Mouse (Mus musculus) testis, adult 2 months (tissue): Measurements from ENCODE around the gene Gpr27. TPM values are rescaled to one million over a fixed set of nuclear protein-coding genes. Genes with fewer than 3 reads are reported as not detected.

Source experiments
- H3K27ac ChIP-seq: fragments of 200-500 bp; 2 replicates; pipeline ENCODE4 v1.5.1; 2012; ENCODE audit warnings: low read depth, low read length; ENCODE audit not compliant: control insufficient read depth, insufficient read depth
- H3K27me3 ChIP-seq: fragments of 200-500 bp; 2 replicates; pipeline ENCODE4 v1.6.1; 2012; ENCODE audit warnings: mild to moderate bottlenecking, low read length, moderate library complexity; ENCODE audit not compliant: control insufficient read depth, insufficient read depth
- H3K36me3 ChIP-seq: fragments of 200-500 bp; 2 replicates; pipeline ENCODE4 v1.6.1; 2012; ENCODE audit warnings: mild to moderate bottlenecking, low read length; ENCODE audit not compliant: control insufficient read depth, insufficient read depth
- H3K4me1 ChIP-seq: fragments of 200-500 bp; 2 replicates; pipeline ENCODE4 v1.6.1; 2012; ENCODE audit warnings: low read length; ENCODE audit not compliant: control insufficient read depth, insufficient read depth
- H3K4me3 ChIP-seq: fragments of 200-500 bp; 2 replicates; pipeline ENCODE4 v1.5.1; 2012; ENCODE audit warnings: low read depth, mild to moderate bottlenecking, low read length, moderate library complexity, mixed read lengths; ENCODE audit not compliant: control insufficient read depth
- CTCF ChIP-seq: fragments of 200-500 bp; IDR thresholded peaks from 2 replicates; pipeline ENCODE4 v1.5.1; 2012; ENCODE audit warnings: low read depth, mild to moderate bottlenecking, inconsistent platforms, low read length, moderate library complexity; ENCODE audit not compliant: control insufficient read depth, insufficient read depth, insufficient replicate concordance
- POLR2A ChIP-seq: fragments of 200-500 bp; IDR thresholded peaks from 2 replicates; pipeline ENCODE4 v1.6.1; 2012; ENCODE audit warnings: low read depth, mild to moderate bottlenecking, inconsistent platforms, low read length, moderate library complexity; ENCODE audit not compliant: control insufficient read depth
- polyA plus RNA-seq: library from polyadenylated mRNA; depleted of rRNA; stranded (reverse); fragments of >200 nt; gene quantifications from 2 replicates; pipeline ENCODE4 v1.2.3, GENCODE M21; 2012; rRNA removed

Gpr27 gene
- polyA plus RNA-seq, result 0.14 and 0.19 TPM in 2 replicates

DNA sequence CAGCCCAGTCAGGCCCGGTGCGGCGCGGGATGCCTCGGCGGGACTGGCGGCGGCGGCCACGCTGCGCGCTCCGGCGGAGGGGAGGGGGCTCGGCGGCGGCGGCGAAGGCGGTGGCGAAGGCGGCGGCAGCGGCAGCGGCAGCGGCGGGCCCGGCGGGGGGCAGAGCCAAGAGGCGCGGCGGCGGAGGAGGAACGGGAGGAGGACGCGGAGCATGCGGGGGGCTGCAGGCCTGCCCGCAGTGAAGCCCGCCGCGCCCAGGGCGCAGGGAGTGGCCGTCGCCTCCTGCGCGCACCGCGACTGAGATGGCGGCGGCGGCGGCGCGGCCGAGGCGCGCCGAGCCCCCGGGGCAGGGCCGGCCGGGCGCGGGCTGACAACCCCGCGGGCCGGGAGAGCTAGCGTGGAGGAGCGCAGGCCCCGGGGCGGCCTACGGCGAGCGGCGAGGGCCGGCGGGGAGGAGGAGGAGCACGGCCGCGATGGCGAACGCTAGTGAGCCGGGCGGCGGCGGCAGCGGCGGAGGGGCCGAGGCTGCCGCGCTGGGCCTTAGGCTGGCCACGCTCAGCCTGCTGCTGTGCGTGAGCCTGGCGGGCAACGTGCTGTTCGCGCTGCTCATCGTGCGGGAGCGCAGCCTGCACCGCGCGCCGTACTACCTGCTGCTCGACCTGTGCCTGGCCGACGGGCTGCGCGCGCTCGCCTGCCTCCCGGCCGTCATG is at the start of gene Gpr27:
Gene Gpr27 (plus strand): TSS at position 474 of the 710 bp plus-strand sequence.
- Histone ChIP-seq H3K27me3 (no peaks in the 10 kb centered on the region), H3K27ac (no peak within 1 kb of the TSS), H3K4me1 (peaks cover 4% of the 10 kb centered on the region), H3K36me3 (no peaks in the 10 kb centered on the region), H3K4me3 (peak within 1 kb of the TSS; percentile 79)
- TF ChIP-seq CTCF, result no peak
- TF ChIP-seq POLR2A, result no peak

DNA sequence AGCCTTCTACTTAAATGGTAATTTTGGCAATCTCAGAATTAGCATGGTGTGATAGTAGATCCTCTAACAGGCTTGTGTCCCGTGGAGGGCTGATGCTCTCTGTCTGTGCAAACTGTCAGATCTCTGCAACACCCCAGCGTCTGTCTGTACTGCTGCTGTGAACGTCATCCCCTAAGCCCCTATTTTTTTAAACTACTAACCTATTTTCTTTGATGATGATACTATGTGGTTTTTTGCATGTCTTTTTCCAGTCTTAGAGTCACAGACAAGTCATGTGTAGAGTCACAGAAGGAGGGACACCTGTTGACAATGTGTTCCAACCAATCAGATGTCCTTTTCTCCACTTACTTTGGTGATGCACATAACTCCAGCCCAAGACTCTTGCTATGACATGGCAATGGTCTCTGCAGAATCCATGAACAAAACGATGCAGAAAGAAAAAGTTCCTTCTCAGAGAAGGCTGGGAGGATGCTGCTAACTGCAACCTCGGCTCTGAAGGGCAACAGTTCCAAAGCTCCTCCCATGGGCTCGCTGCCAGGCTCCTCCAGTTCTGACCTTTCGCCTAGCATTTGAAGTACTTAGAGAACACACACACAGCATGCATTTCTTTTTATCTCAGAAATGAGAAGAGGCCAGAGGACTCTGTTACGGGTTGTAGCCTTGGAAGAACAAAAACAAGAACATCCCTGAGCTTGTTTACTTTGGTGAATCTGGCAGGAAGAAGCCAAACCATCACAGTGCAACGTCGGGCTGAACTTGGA is 48.9 kb upstream of the Gpr27 start:
- TF ChIP-seq CTCF (no peak), POLR2A (no peak)
- Histone ChIP-seq H3K4me1 (no peaks in the 10 kb centered on the region; the same call in 1 of the 2 replicates), H3K4me3 (no peak overlapping the region), H3K36me3 (no peaks in the 10 kb centered on the region), H3K27ac (peak overlapping the region; percentile 45; the same call in 1 of the 2 replicates), H3K27me3 (no peaks in the 10 kb centered on the region)

DNA sequence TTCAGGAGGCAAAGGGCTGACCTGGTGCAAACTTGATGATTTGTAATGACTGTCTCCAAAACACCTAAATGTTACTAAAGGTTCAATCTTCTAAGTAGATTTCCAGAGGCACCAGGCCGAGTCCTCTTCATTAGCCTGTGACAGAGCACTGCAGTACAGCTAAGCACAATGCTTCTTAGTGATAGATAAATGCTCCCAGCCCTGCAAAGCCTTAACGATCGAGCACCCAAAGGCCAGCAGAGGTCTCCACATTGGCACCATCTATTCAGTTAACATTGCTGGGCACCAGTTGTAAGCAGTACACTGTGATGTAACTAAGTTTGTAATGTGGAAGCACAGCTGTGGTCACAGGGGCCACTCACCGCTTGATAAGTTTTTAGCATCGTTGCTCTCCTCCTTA is 48.1 kb upstream of the Gpr27 start:
- TF ChIP-seq CTCF (no peak), POLR2A (no peak)
- Histone ChIP-seq H3K4me3 (no peak overlapping the region), H3K27me3 (no peaks in the 10 kb centered on the region), H3K36me3 (no peaks in the 10 kb centered on the region), H3K4me1 (no peaks in the 10 kb centered on the region; the same call in 1 of the 2 replicates), H3K27ac (peak overlapping the region; percentile 51)

DNA sequence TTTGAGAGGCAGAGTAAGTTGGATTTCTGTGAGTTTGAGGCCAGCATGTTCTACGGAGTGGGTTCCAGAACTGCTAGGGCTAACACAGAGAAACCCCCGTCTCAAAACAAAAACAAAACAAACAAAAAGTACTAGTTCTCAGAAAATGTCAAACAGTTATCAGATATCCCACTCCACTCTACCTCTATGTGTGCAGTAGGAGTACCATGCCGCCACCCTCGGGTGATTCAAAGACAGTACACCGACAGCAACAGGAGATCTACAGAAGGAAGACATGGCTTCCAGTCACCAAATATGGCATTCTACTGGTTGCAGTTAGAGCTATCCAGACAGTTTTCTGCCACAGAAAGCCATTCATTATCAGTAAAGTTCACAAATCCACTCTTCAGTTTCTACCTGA is 47.6 kb upstream of the Gpr27 start:
- H3K27ac ChIP-seq, result peak overlapping the region; percentile 51; the same call in 1 of the 2 replicates
- H3K4me3 ChIP-seq, result no peak overlapping the region
- no peaks in the 10 kb centered on the region; the same call in 1 of the 2 replicates for H3K4me1 ChIP-seq
- no peak for TF ChIP-seq CTCF
- no peak for TF ChIP-seq POLR2A
- H3K27me3 ChIP-seq, result no peaks in the 10 kb centered on the region
- H3K36me3 ChIP-seq, result no peaks in the 10 kb centered on the region

DNA sequence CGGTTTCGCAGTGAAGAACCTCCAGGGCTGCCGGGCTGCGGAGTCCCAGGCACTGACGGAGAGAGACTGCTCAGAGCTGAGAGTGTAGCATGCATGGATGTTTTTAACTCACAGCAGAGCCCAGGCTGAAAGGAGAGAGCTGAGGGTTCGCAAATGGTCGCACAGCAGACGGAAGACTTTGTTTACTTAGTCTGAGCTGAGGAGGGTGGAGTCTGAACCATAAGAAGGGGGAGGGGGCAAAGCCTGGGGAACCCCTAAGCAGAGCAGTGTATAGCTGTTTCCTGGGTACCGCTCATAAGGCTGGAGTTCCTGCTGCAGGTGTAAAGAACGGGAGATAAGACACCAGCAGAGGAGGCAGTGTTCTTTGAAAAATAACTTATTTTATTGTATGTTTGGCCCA is 46.1 kb upstream of the Gpr27 start:
- no peaks in the 10 kb centered on the region for H3K36me3 ChIP-seq
- no peak overlapping the region for H3K4me3 ChIP-seq
- TF ChIP-seq POLR2A (no peak), CTCF (no peak)
- H3K27me3 ChIP-seq, result no peaks in the 10 kb centered on the region
- no peaks in the 10 kb centered on the region; the same call in 1 of the 2 replicates for H3K4me1 ChIP-seq
- no peak overlapping the region for H3K27ac ChIP-seq

DNA sequence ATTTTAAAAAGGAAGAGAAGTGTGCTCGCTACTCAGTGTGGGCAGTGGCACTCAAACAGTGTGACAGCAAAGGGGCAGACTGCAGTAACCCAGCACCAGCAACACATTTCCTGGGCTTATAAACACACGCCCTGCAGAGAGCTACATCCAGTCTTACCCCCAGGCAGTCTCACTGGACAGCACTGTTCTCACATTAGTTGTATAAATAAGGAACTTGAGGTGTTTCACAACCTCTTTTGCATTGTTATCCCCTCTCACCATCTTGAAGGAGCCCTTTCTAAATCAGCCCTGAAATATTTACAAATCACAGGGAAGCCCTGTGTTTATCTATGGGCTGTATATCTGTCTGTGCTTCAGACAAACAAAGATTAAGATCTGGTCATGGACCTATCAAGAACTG is 43.2 kb upstream of the Gpr27 start:
- no peak overlapping the region for H3K4me3 ChIP-seq
- H3K36me3 ChIP-seq, result no peaks in the 10 kb centered on the region
- no peaks in the 10 kb centered on the region; the same call in 1 of the 2 replicates for H3K4me1 ChIP-seq
- H3K27ac ChIP-seq, result no peak overlapping the region
- TF ChIP-seq CTCF, result no peak
- no peak for TF ChIP-seq POLR2A
- H3K27me3 ChIP-seq, result no peaks in the 10 kb centered on the region

DNA sequence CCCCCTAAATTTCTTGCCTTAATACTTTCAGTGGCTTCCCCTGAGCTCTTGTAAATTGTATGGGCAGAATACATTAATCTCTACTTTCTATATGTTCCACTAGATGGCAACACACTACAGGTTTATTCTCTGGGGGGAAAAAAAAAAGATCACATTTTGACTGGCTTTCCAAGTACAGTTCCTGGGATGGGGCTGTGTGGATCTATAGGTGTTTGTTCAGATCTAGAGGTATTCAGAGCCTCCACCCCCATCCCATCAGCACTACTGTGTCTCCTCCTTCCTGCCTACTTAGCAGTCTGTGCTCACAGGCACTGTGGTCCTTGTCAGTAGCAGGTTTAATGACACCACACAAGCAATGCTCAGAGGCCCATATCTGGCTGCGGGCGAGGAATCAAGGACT is 40.1 kb upstream of the Gpr27 start:
- no peak overlapping the region for H3K27ac ChIP-seq
- H3K4me3 ChIP-seq, result no peak overlapping the region
- H3K27me3 ChIP-seq, result no peaks in the 10 kb centered on the region
- H3K4me1 ChIP-seq, result no peaks in the 10 kb centered on the region
- no peak for TF ChIP-seq CTCF
- no peak for TF ChIP-seq POLR2A
- no peaks in the 10 kb centered on the region for H3K36me3 ChIP-seq
